Mouse (Mus musculus) liver, embryonic 14 days (tissue): ENCODE data around the gene Vmn1r119. TPM values are rescaled to one million over a fixed set of nuclear protein-coding genes. Genes with fewer than 3 reads are reported as not detected.

Experiments
- polyA plus RNA-seq: library from polyadenylated mRNA; depleted of rRNA; stranded (reverse); fragments of >200 nt; gene quantifications from 2 replicates; pipeline ENCODE4 v1.2.3, GENCODE M21; 2012; rRNA removed

Vmn1r119 gene
- polyA plus RNA-seq: not detected in 2 replicates

GRCm38 (mm10) chr7:21012355-21012754 is at the start of gene Vmn1r119:
Vmn1r119 (minus strand) TSS chr7:21012455.

GRCm38 (mm10) chr7:21053684-21054083 is 41.4 kb upstream of the Vmn1r119 start, which contains the start of gene Vmn1r120:
Vmn1r120 (minus strand) TSS chr7:21053784.

Other genes with a start within 250 kb of the Vmn1r119 start
- not detected in 2 replicates for gene Vmn1r112, start 241.3 kb downstream of the Vmn1r119 start, polyA plus RNA-seq
- not detected in 2 replicates for gene Vmn1r113, start 225.2 kb downstream of the Vmn1r119 start, polyA plus RNA-seq
- gene Vmn1r114, start 200.3 kb downstream of the Vmn1r119 start, polyA plus RNA-seq: not detected in 2 replicates
- gene Vmn1r115, start 167.5 kb downstream of the Vmn1r119 start, polyA plus RNA-seq: not detected in 2 replicates
- gene Vmn1r116, start 140.2 kb downstream of the Vmn1r119 start, polyA plus RNA-seq: not detected in 2 replicates
- not detected in 2 replicates for gene Vmn1r117, start 128.3 kb downstream of the Vmn1r119 start, polyA plus RNA-seq
- not detected in 2 replicates for gene Vmn1r118, start 100.1 kb downstream of the Vmn1r119 start, polyA plus RNA-seq
- not detected in 2 replicates for gene Vmn1r120, start 41.3 kb upstream of the Vmn1r119 start, polyA plus RNA-seq
- gene Vmn1r121, start 86.1 kb upstream of the Vmn1r119 start, polyA plus RNA-seq: not detected in 2 replicates
- not detected in 2 replicates for gene Vmn1r122, start 121.7 kb upstream of the Vmn1r119 start, polyA plus RNA-seq
- gene Vmn1r123, start 149.7 kb upstream of the Vmn1r119 start, polyA plus RNA-seq: not detected in 2 replicates
- gene Gm5157, start 178.0 kb upstream of the Vmn1r119 start, polyA plus RNA-seq: not detected in 2 replicates
- gene Vmn1r124, start 248.2 kb upstream of the Vmn1r119 start, polyA plus RNA-seq: not detected in 2 replicates